Mouse (Mus musculus): ENCODE data around the gene Copa. TPM values are rescaled to one million over a fixed set of nuclear protein-coding genes. Genes with fewer than 3 reads are reported as not detected.

Copa gene
- 50.2 and 55.4 TPM in 2 replicates for polyA plus RNA-seq (2015; fragmentation: Nextera tagmentation; extraction: Ambion mirVana)

- TF ChIP-seq EP300 (IDR thresholded peaks at IDR 0.05; ENCODE audit: low read depth) (peak; percentile 46; the same call in 1 of the 2 replicates), CTCF (IDR thresholded peaks at IDR 0.05; ENCODE audit: low read depth) (peak; percentile 39; the same call in 1 of the 2 replicates)
- peak within 1 kb of the TSS; percentile 72 for H3K4me2 ChIP-seq (ENCODE audit: low read depth, low read length)
- no peaks in the 10 kb centered on the region for H3K27me3 ChIP-seq (ENCODE audit: insufficient read depth, low read length)
- ATAC-seq (peak; percentile 99), DNase-seq (peak; percentile 94)
- WGBS (ENCODE audit: insufficient replicate concordance), result under 1% methylated on average over 40 of the region's 40 CpGs
- H3K4me1 ChIP-seq (ENCODE audit: insufficient read depth), result peaks cover 14% of the 10 kb centered on the region
- H3K36me3 ChIP-seq (replicated peaks; ENCODE audit: insufficient read depth, low read length), result peaks cover 19% of the 10 kb centered on the region
- peak within 1 kb of the TSS; percentile 79 for H3K27ac ChIP-seq (ENCODE audit: low read depth)
- no peaks in the 10 kb centered on the region for H3K9me3 ChIP-seq (ENCODE audit: low read length)
- H3K9ac ChIP-seq (replicated peaks), result peak within 1 kb of the TSS; percentile 87
- peak within 1 kb of the TSS; percentile 85 for H3K4me3 ChIP-seq (ENCODE audit: low read depth, low read length)
Measured at GRCm38 (mm10) chr1:172082101-172082898, at the start of gene Copa, which contains the start of gene Ncstn. TSS of gene Copa (plus strand) at chr1:172082529. TSS of gene Ncstn (minus strand) at chr1:172082795.

GRCm38 (mm10) chr1:172046410-172046809 lies 35.9 kb upstream of the Copa start:
- 63% methylated on average over 8 of the region's 8 CpGs for WGBS (ENCODE audit: insufficient replicate concordance)
- H3K4me2 ChIP-seq (ENCODE audit: low read depth, low read length), result no peak overlapping the region

DNA sequence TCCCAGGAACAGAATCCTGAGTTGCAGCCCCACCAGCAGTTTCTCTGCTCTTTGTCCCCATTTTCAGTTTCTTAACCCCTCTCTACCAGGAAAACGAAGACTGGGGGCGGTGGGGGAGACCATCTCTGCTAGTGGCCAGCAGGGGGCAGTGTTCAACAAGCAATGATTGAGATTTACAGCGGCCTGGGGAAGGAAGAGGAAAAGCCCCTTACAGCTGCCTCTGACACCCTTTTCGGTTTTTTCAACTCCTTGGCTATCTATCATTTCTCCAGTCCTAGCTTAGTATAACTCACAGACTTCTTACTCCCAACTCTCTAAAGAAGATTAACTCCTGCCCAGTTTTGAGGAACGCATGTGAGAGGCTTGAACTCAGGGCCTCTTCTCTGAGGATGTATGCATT lies 35.4 kb upstream of the Copa start:
- Histone ChIP-seq H3K9me3 (ENCODE audit: low read length) (no peaks in the 10 kb centered on the region), H3K27me3 (ENCODE audit: insufficient read depth, low read length) (peaks cover 9% of the 10 kb centered on the region), H3K36me3 (replicated peaks; ENCODE audit: insufficient read depth, low read length) (no peaks in the 10 kb centered on the region), H3K9ac (replicated peaks) (no peak overlapping the region), H3K27ac (ENCODE audit: low read depth) (no peak overlapping the region), H3K4me1 (ENCODE audit: insufficient read depth) (no peaks in the 10 kb centered on the region), H3K4me3 (ENCODE audit: low read depth, low read length) (no peak overlapping the region), H3K4me2 (ENCODE audit: low read depth, low read length) (no peak overlapping the region)
- DNase-seq (peak; percentile 77), ATAC-seq (peak; percentile 36; the same call in 1 of the 2 replicates)
- 12% methylated on average over 5 of the region's 5 CpGs for WGBS (ENCODE audit: insufficient replicate concordance)
- TF ChIP-seq EP300 (IDR thresholded peaks at IDR 0.05; ENCODE audit: low read depth) (no peak), CTCF (IDR thresholded peaks at IDR 0.05; ENCODE audit: low read depth) (peak; percentile 89)

More at GRCm38 (mm10) chr1:172046410-172046809, 35.9 kb upstream of the Copa start:
- no peak overlapping the region for H3K4me3 ChIP-seq (ENCODE audit: low read depth, low read length)
- TF ChIP-seq EP300 (IDR thresholded peaks at IDR 0.05; ENCODE audit: low read depth), result no peak
- TF ChIP-seq CTCF (IDR thresholded peaks at IDR 0.05; ENCODE audit: low read depth), result no peak
- no peak overlapping the region for H3K9ac ChIP-seq (replicated peaks)
- peaks cover 3% of the 10 kb centered on the region; the same call in 1 of the 2 replicates for H3K27me3 ChIP-seq (ENCODE audit: insufficient read depth, low read length)
- H3K4me1 ChIP-seq (ENCODE audit: insufficient read depth), result no peaks in the 10 kb centered on the region
- DNase-seq (no peak), ATAC-seq (no peak)
- H3K27ac ChIP-seq (ENCODE audit: low read depth), result no peak overlapping the region
- H3K36me3 ChIP-seq (replicated peaks; ENCODE audit: insufficient read depth, low read length), result no peaks in the 10 kb centered on the region
- no peaks in the 10 kb centered on the region for H3K9me3 ChIP-seq (ENCODE audit: low read length)

DNA sequence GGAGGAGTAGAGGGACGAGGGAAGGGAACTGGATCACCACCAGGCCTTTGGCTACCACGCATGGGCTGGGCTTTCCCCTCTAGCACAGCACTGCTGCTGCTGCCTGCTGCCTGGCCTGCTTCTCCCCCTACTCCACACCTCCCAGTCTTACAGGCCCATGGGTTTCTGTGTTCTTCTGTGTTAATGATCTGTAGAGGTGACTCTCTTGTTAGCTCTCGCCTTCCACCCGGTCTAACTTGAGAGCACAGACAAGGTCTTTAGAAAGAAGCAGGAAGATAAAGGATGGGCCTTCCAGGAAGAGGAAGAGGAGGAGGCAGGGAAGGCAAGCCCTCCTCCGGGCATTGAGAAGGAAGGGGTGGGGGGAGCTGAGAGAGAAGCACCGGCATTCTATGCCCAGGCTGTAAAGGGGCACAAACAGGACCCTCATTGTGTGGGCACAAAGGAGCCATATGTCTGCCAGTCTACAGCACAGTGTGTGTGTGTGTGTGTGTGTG lies 34.0 kb upstream of the Copa start:
- H3K27ac ChIP-seq (ENCODE audit: low read depth), result no peak overlapping the region
- DNase-seq (no peak), ATAC-seq (no peak)
- TF ChIP-seq CTCF (IDR thresholded peaks at IDR 0.05; ENCODE audit: low read depth) (no peak), EP300 (IDR thresholded peaks at IDR 0.05; ENCODE audit: low read depth) (no peak)
- H3K9me3 ChIP-seq (ENCODE audit: low read length), result no peaks in the 10 kb centered on the region
- H3K4me2 ChIP-seq (ENCODE audit: low read depth, low read length), result peak overlapping the region; percentile 26; the same call in 1 of the 2 replicates
- no peak overlapping the region for H3K4me3 ChIP-seq (ENCODE audit: low read depth, low read length)
- WGBS (ENCODE audit: insufficient replicate concordance), result 27% methylated on average over 6 of the region's 6 CpGs
- no peak overlapping the region for H3K9ac ChIP-seq (replicated peaks)
- peaks cover 22% of the 10 kb centered on the region for H3K27me3 ChIP-seq (ENCODE audit: insufficient read depth, low read length)
- no peaks in the 10 kb centered on the region for H3K4me1 ChIP-seq (ENCODE audit: insufficient read depth)
- no peaks in the 10 kb centered on the region for H3K36me3 ChIP-seq (replicated peaks; ENCODE audit: insufficient read depth, low read length)

- no peak overlapping the region for H3K4me3 ChIP-seq (ENCODE audit: low read depth, low read length)
- H3K4me2 ChIP-seq (ENCODE audit: low read depth, low read length), result no peak overlapping the region
- TF ChIP-seq EP300 (IDR thresholded peaks at IDR 0.05; ENCODE audit: low read depth) (no peak), CTCF (IDR thresholded peaks at IDR 0.05; ENCODE audit: low read depth) (no peak)
- H3K9ac ChIP-seq (replicated peaks), result no peak overlapping the region
- no peak overlapping the region for H3K27ac ChIP-seq (ENCODE audit: low read depth)
- no peaks in the 10 kb centered on the region for H3K9me3 ChIP-seq (ENCODE audit: low read length)
- 48% methylated on average over 13 of the region's 13 CpGs for WGBS (ENCODE audit: insufficient replicate concordance)
- H3K36me3 ChIP-seq (replicated peaks; ENCODE audit: insufficient read depth, low read length), result no peaks in the 10 kb centered on the region
- peaks cover 3% of the 10 kb centered on the region; the same call in 1 of the 2 replicates for H3K4me1 ChIP-seq (ENCODE audit: insufficient read depth)
- ATAC-seq, result no peak
- DNase-seq, result no peak
- H3K27me3 ChIP-seq (ENCODE audit: insufficient read depth, low read length), result peaks cover 32% of the 10 kb centered on the region
Measured at GRCm38 (mm10) chr1:172049131-172049782, 33.1 kb upstream of the Copa start.

DNA sequence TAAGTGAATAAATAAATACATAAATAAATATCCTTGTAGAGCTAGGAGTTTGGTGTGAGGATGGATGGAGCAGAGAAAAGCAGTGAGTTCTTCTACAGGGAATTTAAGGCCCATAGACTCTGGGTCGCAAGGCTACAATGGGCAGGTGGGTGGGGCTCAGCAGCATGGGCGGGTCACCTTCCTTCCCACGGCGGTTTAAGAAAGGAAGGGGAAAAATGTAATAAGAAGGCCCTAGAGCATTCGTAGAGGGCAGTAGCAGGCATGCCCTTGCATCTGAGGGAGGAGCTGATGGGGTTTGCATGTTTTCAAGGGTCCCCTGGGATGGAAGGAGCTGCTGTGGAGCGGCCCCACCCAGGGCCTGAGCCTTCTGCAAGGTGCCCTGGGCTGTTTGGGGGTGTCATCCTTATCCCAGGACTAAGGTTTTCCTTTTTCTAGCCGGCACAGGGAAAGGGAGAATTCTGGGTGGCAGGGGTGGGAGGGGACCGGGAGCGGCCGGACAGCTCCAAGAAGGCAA lies 29.5 kb upstream of the Copa start:
- Histone ChIP-seq H3K4me3 (ENCODE audit: low read depth, low read length) (no peak overlapping the region), H3K4me1 (ENCODE audit: insufficient read depth) (peaks cover 3% of the 10 kb centered on the region; the same call in 1 of the 2 replicates), H3K9me3 (ENCODE audit: low read length) (no peaks in the 10 kb centered on the region), H3K9ac (replicated peaks) (no peak overlapping the region), H3K27me3 (ENCODE audit: insufficient read depth, low read length) (peaks cover 54% of the 10 kb centered on the region), H3K27ac (ENCODE audit: low read depth) (no peak overlapping the region), H3K4me2 (ENCODE audit: low read depth, low read length) (no peak overlapping the region), H3K36me3 (replicated peaks; ENCODE audit: insufficient read depth, low read length) (no peaks in the 10 kb centered on the region)
- TF ChIP-seq EP300 (IDR thresholded peaks at IDR 0.05; ENCODE audit: low read depth), result no peak
- ATAC-seq (no peak), DNase-seq (no peak)
- 15% methylated on average over 9 of the region's 10 CpGs for WGBS (ENCODE audit: insufficient replicate concordance)

Measured in liver, postnatal 0 days (tissue).